In genomic region chr8:118374738-118375137, GRCm38 (mm10) we compare ENCODE assay signal across 12 mouse cellular contexts.
A peak's percentile ranks its signal among the peaks of the same experiment; 100 is the strongest.
DNase-seq lines count a peak whose midpoint lies in the region; ATAC-seq and TF ChIP-seq lines count a peak whose summit lies in the region.
"Had no signal": no experiment of that assay in that cellular context is flagged by ENCODE, and none has a peak within 500 bp of the region (broad histone marks: within the 10 kb centered on the region; RNA-seq: fewer than 3 reads in every experiment).

No protein-coding gene starts in this region.

- no peak overlapping the region for H3K9ac ChIP-seq in lung, embryonic 14.5 days
- H3K9ac ChIP-seq in kidney, embryonic 16.5 days (replicated peaks; ENCODE audit: low read length) = no peak overlapping the region
- H3K9ac ChIP-seq: embryonic facial prominence, embryonic 13.5 days; liver, embryonic 15.5 days had no signal

- no peak overlapping the region for H3K27ac ChIP-seq in lung, embryonic 14.5 days (ENCODE audit: low read depth)
- H3K27ac ChIP-seq in kidney, embryonic 16.5 days (ENCODE audit: low read length) = no peak overlapping the region
- H3K27ac ChIP-seq: embryonic facial prominence, embryonic 13.5 days; liver, embryonic 15.5 days had no signal

- peak; percentile 54 to 64 for DNase-seq in heart, adult 18-20 months
- no peak for DNase-seq in heart, postnatal 25 days (ENCODE audit: low spot score)
- DNase-seq in lung, embryonic 14.5 days = peak; percentile 87
- no peak for DNase-seq in lung, postnatal 25 days (ENCODE audit: low spot score)
- DNase-seq in adipocyte (ENCODE audit: low spot score) = peak; percentile 48
- peak; percentile 54 for DNase-seq in heart, postnatal 4 days
- no peak for DNase-seq in adrenal gland, adult 8-10 months
- DNase-seq: cerebellum, adult 9-11 months; kidney, adult 9 months had no signal

- intact Hi-C loops in heart, postnatal 25 days (cut with DNase I) = loop anchor here (5.0 kb wide), 1 partner anchor 87 kb away; no protein-coding TSS in a partner anchor

- no peak overlapping the region for H3K4me3 ChIP-seq in lung, embryonic 14.5 days (ENCODE audit: low read depth, low read length)
- H3K4me3 ChIP-seq in kidney, embryonic 16.5 days (ENCODE audit: low read length) = no peak overlapping the region
- H3K4me3 ChIP-seq: embryonic facial prominence, embryonic 13.5 days; liver, embryonic 15.5 days had no signal

- ATAC-seq in lung, embryonic 14.5 days (ENCODE audit: insufficient read depth) = peak; percentile 87
- no peak for ATAC-seq in kidney, embryonic 16.5 days (ENCODE audit: low FRiP score, low TSS enrichment)

- no peak for TF ChIP-seq CTCF in lung, embryonic 14.5 days (IDR thresholded peaks at IDR 0.05; ENCODE audit: low read depth)

- H3K9me3 ChIP-seq in lung, embryonic 14.5 days (ENCODE audit: low read depth, low read length) = no peaks in the 10 kb centered on the region
- no peaks in the 10 kb centered on the region for H3K9me3 ChIP-seq in kidney, embryonic 16.5 days (ENCODE audit: low read length)
- H3K9me3 ChIP-seq: embryonic facial prominence, embryonic 13.5 days had no signal

- no peak overlapping the region for H3K4me2 ChIP-seq in lung, embryonic 14.5 days
- H3K4me2 ChIP-seq in kidney, embryonic 16.5 days (replicated peaks; ENCODE audit: low read depth, low read length) = no peak overlapping the region
- H3K4me2 ChIP-seq: embryonic facial prominence, embryonic 13.5 days; liver, embryonic 15.5 days had no signal

- no peaks in the 10 kb centered on the region for H3K4me1 ChIP-seq in lung, embryonic 14.5 days (ENCODE audit: insufficient read depth)
- no peaks in the 10 kb centered on the region for H3K4me1 ChIP-seq in kidney, embryonic 16.5 days (ENCODE audit: insufficient read depth, low read length)
- H3K4me1 ChIP-seq: liver, embryonic 15.5 days had no signal

- H3K27me3 ChIP-seq in lung, embryonic 14.5 days (ENCODE audit: insufficient read depth, low read length) = no peaks in the 10 kb centered on the region
- no peaks in the 10 kb centered on the region for H3K27me3 ChIP-seq in kidney, embryonic 16.5 days (ENCODE audit: insufficient read depth, low read length)
- H3K27me3 ChIP-seq: embryonic facial prominence, embryonic 13.5 days; liver, embryonic 15.5 days had no signal

- no peaks in the 10 kb centered on the region for H3K36me3 ChIP-seq in lung, embryonic 14.5 days (ENCODE audit: insufficient read depth)
- no peaks in the 10 kb centered on the region for H3K36me3 ChIP-seq in kidney, embryonic 16.5 days (ENCODE audit: insufficient read depth, low read length)
- H3K36me3 ChIP-seq: embryonic facial prominence, embryonic 13.5 days; liver, embryonic 15.5 days had no signal

- 30% methylated on average over 6 of the region's 6 CpGs for WGBS in lung, embryonic 14.5 days
- 59% methylated on average over 6 of the region's 6 CpGs for WGBS in kidney, embryonic 16.5 days

Comparison
In these comparisons a context has a peak if more than half of its experiments do, and no peak if none do; other contexts are left out.
1. DNase-seq: peak in heart, adult 18-20 months (2 of 2), lung, embryonic 14.5 days (single experiment), adipocyte (single experiment) and heart, postnatal 4 days (single experiment); none in heart, postnatal 25 days (single experiment), lung, postnatal 25 days (single experiment) and adrenal gland, adult 8-10 months (single experiment).